Mouse (Mus musculus) CH12.LX (cell line): ENCODE data around the gene Gm49387. TPM values are rescaled to one million over a fixed set of nuclear protein-coding genes. Genes with fewer than 3 reads are reported as not detected.

Source experiments
- DNase-seq: peaks from one replicate; pipeline ENCODE4 v3.0.0-alpha.2; 2013; ENCODE audit errors: extremely low read depth
- H3K27ac ChIP-seq: 2 replicates; pipeline ENCODE4 v1.5.1; 2012; ENCODE audit warnings: low read depth, mild to moderate bottlenecking, control low read depth, moderate library complexity; ENCODE audit not compliant: insufficient read depth
- H3K27me3 ChIP-seq: replicated peaks from 2 replicates; pipeline ENCODE3; 2012; ENCODE audit warnings: inconsistent platforms
- H3K36me3 ChIP-seq, 2 experiments: replicated peaks in 1 of 2; 2 replicates each; pipeline versions ENCODE3 to v1.6.1; 2012; ENCODE audit warnings: inconsistent platforms in 1 of 2, low read length in 1 of 2, mild to moderate bottlenecking in 1 of 2, mixed read lengths in 1 of 2, moderate library complexity in 1 of 2; ENCODE audit not compliant: control insufficient read depth in 1 of 2, insufficient read depth in 1 of 2
- H3K4me1 ChIP-seq, 2 experiments: 2 replicates each; pipeline ENCODE4 v1.6.1; 2012; ENCODE audit warnings: inconsistent platforms in 1 of 2, moderate library complexity in 1 of 2; ENCODE audit not compliant: insufficient read depth in 2 of 2, control insufficient read depth in 1 of 2
- H3K4me2 ChIP-seq: 2 replicates; pipeline ENCODE4 v1.6.1; 2012; ENCODE audit warnings: low read depth, mild to moderate bottlenecking, control low read depth; ENCODE audit not compliant: poor library complexity, insufficient read depth, severe bottlenecking
- H3K4me3 ChIP-seq, 3 experiments: fragments of 150-350 bp in 1 of 3; sonication (generic) in 1 of 3; replicated peaks in 1 of 3; 2 replicates each; pipeline versions ENCODE3 to v1.5.1; 2011 to 2012; ENCODE audit warnings: low read depth in 2 of 3, low read length in 2 of 3, mild to moderate bottlenecking in 2 of 3, moderate library complexity in 2 of 3, control low read depth in 1 of 3, improper control_type of control experiment in 1 of 3, inconsistent platforms in 1 of 3, mixed read lengths in 1 of 3; ENCODE audit not compliant: poor library complexity in 1 of 3
- H3K79me2 ChIP-seq: replicated peaks from 2 replicates; pipeline ENCODE4 v1.6.1; 2012; ENCODE audit warnings: mild to moderate bottlenecking, moderate library complexity; ENCODE audit not compliant: control insufficient read depth, poor library complexity, insufficient read depth, severe bottlenecking; ENCODE audit errors: extremely low read depth
- H3K9ac ChIP-seq: 2 replicates; pipeline ENCODE4 v1.6.1; 2012; ENCODE audit warnings: low read depth, mild to moderate bottlenecking, control low read depth, moderate library complexity; ENCODE audit not compliant: insufficient read depth
- H3K9me3 ChIP-seq: replicated peaks from 2 replicates; pipeline ENCODE3; 2012; ENCODE audit warnings: low read length, inconsistent platforms, mixed read lengths
- BHLHE40 ChIP-seq: IDR thresholded peaks from 2 replicates; pipeline ENCODE4 v1.6.1; 2011; ENCODE audit warnings: mild to moderate bottlenecking, low read depth, low read length, improper control_type of control experiment
- CHD1 ChIP-seq: IDR thresholded peaks from 2 replicates; pipeline ENCODE4 v1.6.1; 2012; ENCODE audit warnings: low read depth, low read length, improper control_type of control experiment, inconsistent platforms
- CHD2 ChIP-seq: IDR thresholded peaks from 2 replicates; pipeline ENCODE4 v1.6.1; 2011; ENCODE audit warnings: low read length, improper control_type of control experiment
- CTCF ChIP-seq, 2 experiments: IDR thresholded peaks in 1 of 2; conservative IDR thresholded peaks in 1 of 2; 2 replicates each; pipeline ENCODE4 v1.5.1; 2011 to 2012; ENCODE audit warnings: low read depth in 2 of 2, low read length in 2 of 2, improper control_type of control experiment in 1 of 2, inconsistent platforms in 1 of 2, mild to moderate bottlenecking in 1 of 2, moderate library complexity in 1 of 2
- ETS1 ChIP-seq: conservative IDR thresholded peaks from 2 replicates; pipeline ENCODE4 v1.6.1; 2012; ENCODE audit warnings: low read depth, mild to moderate bottlenecking, inconsistent platforms, low read length, improper control_type of control experiment, moderate library complexity
- GABPA ChIP-seq: IDR thresholded peaks from 2 replicates; pipeline ENCODE4 v1.6.1; 2012; ENCODE audit warnings: low read depth, low read length, improper control_type of control experiment, inconsistent platforms; ENCODE audit not compliant: insufficient replicate concordance
- HCFC1 ChIP-seq: IDR thresholded peaks from 2 replicates; pipeline ENCODE4 v1.6.1; 2012; ENCODE audit warnings: low read depth, mild to moderate bottlenecking, inconsistent platforms, low read length, improper control_type of control experiment
- IRF4 ChIP-seq: IDR thresholded peaks from 2 replicates; pipeline ENCODE4 v1.6.1; 2014; ENCODE audit warnings: low read depth, mild to moderate bottlenecking, inconsistent platforms, low read length, improper control_type of control experiment
- MAFK ChIP-seq: IDR thresholded peaks from 2 replicates; pipeline ENCODE4 v1.6.1; 2011; ENCODE audit warnings: low read length, improper control_type of control experiment; ENCODE audit not compliant: insufficient replicate concordance
- MAX ChIP-seq: IDR thresholded peaks from 2 replicates; pipeline ENCODE4 v1.6.1; 2011; ENCODE audit warnings: low read length, improper control_type of control experiment
- MAZ ChIP-seq: IDR thresholded peaks from 2 replicates; pipeline ENCODE4 v1.6.1; 2012; ENCODE audit warnings: low read depth, mild to moderate bottlenecking, inconsistent platforms, low read length, improper control_type of control experiment, moderate library complexity
- MEF2A ChIP-seq: IDR thresholded peaks from 2 replicates; pipeline ENCODE4 v1.6.1; 2014; ENCODE audit warnings: low read depth, mild to moderate bottlenecking, inconsistent platforms, low read length, improper control_type of control experiment, borderline replicate concordance
- NRF1 ChIP-seq: IDR thresholded peaks from 2 replicates; pipeline ENCODE4 v1.6.1; 2014; ENCODE audit warnings: low read depth, mild to moderate bottlenecking, inconsistent platforms, low read length, improper control_type of control experiment, moderate library complexity
- POLR2A ChIP-seq: IDR thresholded peaks from 2 replicates; pipeline ENCODE4 v1.6.1; 2011; ENCODE audit warnings: low read depth, mild to moderate bottlenecking, improper control_type of control experiment, low read length
- TBP ChIP-seq: conservative IDR thresholded peaks from 2 replicates; pipeline ENCODE4 v1.6.1; 2011; ENCODE audit warnings: low read depth, low read length, improper control_type of control experiment
- USF1 ChIP-seq: IDR thresholded peaks from 2 replicates; pipeline ENCODE4 v1.6.1; 2014; ENCODE audit warnings: low read depth, mild to moderate bottlenecking, inconsistent platforms, low read length, improper control_type of control experiment
- USF2 ChIP-seq: conservative IDR thresholded peaks from 2 replicates; pipeline ENCODE4 v1.6.1; 2011; ENCODE audit warnings: low read depth, low read length, improper control_type of control experiment
- dilution Hi-C: fragments of 300-500 bp; cut with MboI; formaldehyde crosslinking; loops from 2 replicates; pipeline ENCODE4 v1.14.3; 2020; ENCODE audit warnings: low sequenced_read_pairs; ENCODE audit not compliant: extremely low pct_unique_long_range_greater_than_20kb, extremely low pct_ligation_motif_present
- in situ Hi-C: fragments of 300-500 bp; cut with MboI; formaldehyde crosslinking; loops from 3 replicates; pipeline ENCODE4 v1.14.3; 2019; ENCODE audit warnings: low sequenced_read_pairs, low pct_ligation_motif_present, low pct_unique_long_range_greater_than_20kb, mixed read lengths
- polyA plus RNA-seq: library from polyadenylated mRNA; unstranded; fragments of >175 nt; gene quantifications from 2 replicates; pipeline ENCODE4 v1.2.1, GENCODE M21; 2012; ENCODE audit warnings: low read depth; ENCODE audit not compliant: insufficient read length
- total RNA-seq, 2 experiments: library from RNA; depleted of rRNA; stranded (reverse); fragments of 300-350 nt in 1 of 2; fragments of >200 nt in 1 of 2; gene quantifications; 2 replicates each; pipeline ENCODE4 v1.2.3; 2012 to 2014

The Gm49387 gene
- total and polyA plus RNA-seq, 3 experiments: 0.71 TPM; not detected in 2

DNA sequence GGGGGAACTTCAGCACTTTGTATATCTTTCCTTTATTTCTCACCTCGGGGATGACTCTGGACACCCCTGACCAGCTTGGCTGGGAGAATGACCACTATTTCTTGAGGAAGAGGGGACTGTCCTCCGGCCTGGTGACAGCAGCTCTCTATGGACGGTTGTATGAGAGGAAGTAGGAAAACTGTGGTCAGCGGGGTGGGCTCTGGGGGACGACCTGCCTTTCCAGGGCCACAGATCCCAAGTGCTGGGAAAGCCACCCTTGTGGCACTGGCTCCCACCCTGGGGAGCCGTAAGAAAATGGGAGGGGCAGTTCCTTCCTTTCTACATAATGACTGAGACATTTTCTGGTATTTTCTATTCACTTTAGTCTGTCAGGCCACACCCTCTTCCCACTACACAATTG, 27.1 kb upstream of the Gm49387 start:
- no peak for DNase-seq
- Histone ChIP-seq H3K79me2 (no peaks in the 10 kb centered on the region), H3K27me3 (no peaks in the 10 kb centered on the region), H3K4me2 (no peak overlapping the region), H3K36me3 (peaks cover 10 to 30% of the 10 kb centered on the region in 2 experiments), H3K9ac (no peak overlapping the region), H3K27ac (no peak overlapping the region), H3K4me3 (no peak overlapping the region), H3K4me1 (peaks cover 38 to 75% of the 10 kb centered on the region in 2 experiments), H3K9me3 (peaks cover 8% of the 10 kb centered on the region)
- dilution Hi-C loops (no loop called here), in situ Hi-C loops (no loop called here)
- no peak for TF ChIP-seq MAFK

DNA sequence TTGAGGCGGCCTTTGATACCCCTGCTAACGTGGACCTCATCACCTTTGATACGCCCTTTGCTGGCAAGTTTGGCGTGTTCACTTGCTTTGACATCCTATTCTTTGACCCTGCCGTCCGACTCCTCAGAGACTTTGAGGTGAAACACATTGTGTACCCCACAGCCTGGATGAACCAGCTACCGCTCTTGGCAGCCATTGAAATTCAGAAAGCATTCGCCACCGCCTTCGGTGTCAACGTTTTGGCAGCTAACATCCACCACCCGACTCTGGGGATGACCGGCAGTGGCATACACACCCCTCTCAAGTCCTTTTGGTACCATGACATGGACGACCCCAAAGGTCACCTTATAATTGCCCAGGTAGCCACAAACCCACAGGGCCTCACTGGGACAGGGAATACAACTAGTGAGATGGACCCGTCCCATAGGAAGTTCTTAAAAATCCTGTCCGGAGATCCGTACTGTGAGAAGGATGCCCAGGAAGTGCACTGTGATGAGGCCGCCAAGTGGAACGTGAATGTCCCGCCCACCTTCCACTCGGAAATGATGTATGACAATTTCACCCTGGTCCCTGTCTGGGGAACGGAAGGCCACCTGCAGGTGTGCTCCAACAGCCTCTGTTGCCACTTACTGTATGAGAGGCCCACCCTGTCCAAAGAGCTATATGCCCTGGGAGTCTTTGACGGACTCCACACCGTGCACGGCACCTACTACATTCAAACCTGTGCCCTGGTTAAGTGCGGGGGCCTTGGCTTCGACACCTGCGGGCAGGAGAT, 26.4 kb upstream of the Gm49387 start:
- peaks cover 10 to 31% of the 10 kb centered on the region in 2 experiments for H3K36me3 ChIP-seq
- no peak for DNase-seq
- no peak overlapping the region for H3K4me3 ChIP-seq
- H3K9me3 ChIP-seq: peaks cover 8% of the 10 kb centered on the region
- in situ Hi-C loops (no loop called here), dilution Hi-C loops (no loop called here)
- no peak overlapping the region for H3K9ac ChIP-seq
- H3K79me2 ChIP-seq: no peaks in the 10 kb centered on the region
- TF ChIP-seq TBP: no peak
- TF ChIP-seq GABPA: no peak
- TF ChIP-seq NRF1: no peak
- TF ChIP-seq USF2: no peak
- TF ChIP-seq BHLHE40: no peak
- no peak for TF ChIP-seq ETS1
- TF ChIP-seq CHD2: no peak
- TF ChIP-seq MAZ: no peak
- no peak for TF ChIP-seq POLR2A
- no peak for TF ChIP-seq MAX
- no peak for TF ChIP-seq CHD1
- TF ChIP-seq CTCF (conservative IDR thresholded peaks at IDR 0.05 in 1 of 2, IDR thresholded peaks at IDR 0.05 in 1 of 2; ENCODE audit: low read depth in 2 of 2, low read length in 2 of 2): no peak
- no peak for TF ChIP-seq IRF4
- no peak for TF ChIP-seq MEF2A
- TF ChIP-seq USF1: no peak
- no peak for TF ChIP-seq HCFC1
- H3K4me1 ChIP-seq: peaks cover 40 to 82% of the 10 kb centered on the region in 2 experiments
- H3K27me3 ChIP-seq: no peaks in the 10 kb centered on the region
- H3K27ac ChIP-seq: no peak overlapping the region
- no peak overlapping the region for H3K4me2 ChIP-seq
